Mouse (Mus musculus) hindbrain, embryonic 13.5 days (tissue): ENCODE results near the gene Phf23. TPM values are rescaled to one million over a fixed set of nuclear protein-coding genes. Genes with fewer than 3 reads are reported as not detected.
"Not testable (repeated sequence)": the region's sequence is repeated elsewhere in the genome, so short reads cannot be mapped to it uniquely, and the experiment has no call there.

Source experiments
- ATAC-seq: fragments of 200-750 bp; cut with Nextera tagmentation; 2 replicates; pipeline ENCODE4 v1.8.0; 2017; ENCODE audit warnings: moderate TSS enrichment; ENCODE audit not compliant: low FRiP score
- H3K27ac ChIP-seq: fragments of 300-500 bp; sonication (generic); 2 replicates; pipeline ENCODE4 v1.5.1; 2015; ENCODE audit warnings: inconsistent platforms, mild to moderate bottlenecking, moderate library complexity
- H3K27me3 ChIP-seq: fragments of 300-500 bp; sonication (generic); 2 replicates; pipeline ENCODE4 v1.6.1; 2015; ENCODE audit warnings: mild to moderate bottlenecking, inconsistent platforms
- H3K36me3 ChIP-seq: fragments of 300-500 bp; sonication (generic); 2 replicates; pipeline ENCODE4 v1.6.1; 2015; ENCODE audit warnings: mild to moderate bottlenecking, inconsistent platforms
- H3K4me1 ChIP-seq: fragments of 300-500 bp; sonication (generic); replicated peaks from 2 replicates; pipeline ENCODE4 v1.6.1; 2015; ENCODE audit warnings: inconsistent platforms
- H3K4me2 ChIP-seq: fragments of 300-500 bp; sonication (generic); 2 replicates; pipeline ENCODE4 v1.6.1; 2015; ENCODE audit warnings: inconsistent platforms, mild to moderate bottlenecking, moderate library complexity
- H3K4me3 ChIP-seq: fragments of 300-500 bp; sonication (generic); 2 replicates; pipeline ENCODE4 v1.5.1; 2015; ENCODE audit warnings: mild to moderate bottlenecking, inconsistent platforms
- H3K9ac ChIP-seq: fragments of 300-500 bp; sonication (generic); 2 replicates; pipeline ENCODE4 v1.6.1; 2015; ENCODE audit warnings: mild to moderate bottlenecking, inconsistent platforms
- H3K9me3 ChIP-seq: fragments of 300-500 bp; sonication (generic); 2 replicates; pipeline ENCODE4 v1.6.1; 2016; ENCODE audit warnings: inconsistent platforms
- WGBS: fragments of 180-500 bp; shearing (Covaris S2); methylation state at CpG from one replicate; pipeline ENCODE4 v1.1.7; 2015; 5-methylcytosine and 5-hydroxymethylcytosine counted together
- polyA plus RNA-seq: library from polyadenylated mRNA; unstranded; fragments of >200 nt; fragmentation: Nextera tagmentation; extraction: Ambion mirVana; gene quantifications from 2 replicates; pipeline ENCODE4 v1.2.1, GENCODE M21; 2015

Phf23 gene
- polyA plus RNA-seq, 1 experiment from 2014 or later, result 74.8 TPM

DNA sequence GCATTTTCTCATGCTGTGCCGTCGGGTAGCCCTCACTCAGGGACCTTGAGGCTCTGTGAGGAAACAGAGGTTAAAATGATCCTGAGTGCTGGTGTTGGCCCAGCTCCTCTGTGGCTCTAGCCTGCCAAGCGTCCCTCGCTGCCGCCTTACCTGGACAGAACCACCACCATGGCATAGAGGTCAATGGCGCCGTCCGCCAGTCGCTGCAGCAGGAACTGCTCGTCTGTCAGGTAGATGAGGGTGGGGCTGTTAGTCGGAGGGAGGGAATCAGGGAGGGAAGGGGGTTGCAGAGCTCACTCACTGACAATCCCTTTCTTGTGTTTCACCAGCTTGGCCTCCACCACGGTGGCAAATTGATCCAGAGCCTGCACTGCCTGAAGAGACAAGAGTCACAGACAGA lies 15.0 kb downstream of the Phf23 start:
- Histone ChIP-seq H3K27ac (no peak overlapping the region), H3K4me1 (peaks cover 20% of the 10 kb centered on the region), H3K9me3 (no peaks in the 10 kb centered on the region), H3K4me3 (no peak overlapping the region), H3K27me3 (no peaks in the 10 kb centered on the region), H3K9ac (no peak overlapping the region), H3K4me2 (no peak overlapping the region), H3K36me3 (peaks cover 83% of the 10 kb centered on the region)
- no peak for ATAC-seq
- 94% methylated on average over 12 of the region's 12 CpGs for WGBS

DNA sequence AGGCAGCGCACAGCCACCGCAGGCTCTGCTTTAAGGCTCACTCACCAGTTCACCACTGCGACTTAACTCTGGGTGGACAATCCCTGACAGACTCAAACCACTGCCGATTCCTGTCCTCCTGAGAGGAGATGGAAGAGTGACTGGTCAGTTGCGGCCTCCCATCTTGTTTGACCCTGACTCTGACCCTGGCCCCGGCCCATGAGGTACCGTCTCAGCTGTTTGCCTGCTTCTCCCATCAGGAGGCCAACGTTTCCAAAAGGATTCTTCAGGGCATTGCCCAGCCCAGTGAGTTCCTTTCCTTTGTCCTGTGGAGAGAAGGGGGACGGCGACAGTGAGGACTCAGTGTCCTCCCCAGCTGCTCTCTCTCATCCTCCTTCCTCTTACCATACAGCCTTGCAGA lies 15.4 kb downstream of the Phf23 start:
- Histone ChIP-seq H3K27me3 (no peaks in the 10 kb centered on the region), H3K9ac (no peak overlapping the region), H3K36me3 (peaks cover 79% of the 10 kb centered on the region), H3K4me2 (no peak overlapping the region), H3K27ac (no peak overlapping the region), H3K4me1 (peaks cover 20% of the 10 kb centered on the region), H3K4me3 (no peak overlapping the region), H3K9me3 (no peaks in the 10 kb centered on the region)
- ATAC-seq, result no peak
- WGBS, result 79% methylated on average over 10 of the region's 10 CpGs

DNA sequence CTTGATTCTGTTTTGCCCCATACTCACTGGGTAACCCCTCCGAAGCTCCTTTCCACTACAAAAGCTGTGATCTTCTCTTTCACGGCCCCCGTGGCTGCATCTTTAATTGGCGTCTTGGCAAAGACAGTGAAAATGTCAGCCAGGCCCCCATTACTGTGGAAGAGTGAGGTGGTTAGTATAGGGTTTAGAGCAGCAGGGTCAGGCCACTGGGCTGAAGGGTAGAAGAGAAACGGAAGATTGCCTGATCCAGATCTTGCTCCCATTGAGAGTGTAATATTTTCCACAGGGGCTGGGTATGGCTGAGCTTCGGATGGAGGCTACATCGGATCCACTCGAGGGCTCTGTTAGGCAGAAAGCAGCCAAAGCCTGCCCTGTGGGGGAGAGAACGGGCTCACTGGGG lies 17.4 kb downstream of the Phf23 start:
- H3K36me3 ChIP-seq, result peaks cover 59% of the 10 kb centered on the region
- 83% methylated on average over 9 of the region's 9 CpGs for WGBS
- no peak for ATAC-seq

DNA sequence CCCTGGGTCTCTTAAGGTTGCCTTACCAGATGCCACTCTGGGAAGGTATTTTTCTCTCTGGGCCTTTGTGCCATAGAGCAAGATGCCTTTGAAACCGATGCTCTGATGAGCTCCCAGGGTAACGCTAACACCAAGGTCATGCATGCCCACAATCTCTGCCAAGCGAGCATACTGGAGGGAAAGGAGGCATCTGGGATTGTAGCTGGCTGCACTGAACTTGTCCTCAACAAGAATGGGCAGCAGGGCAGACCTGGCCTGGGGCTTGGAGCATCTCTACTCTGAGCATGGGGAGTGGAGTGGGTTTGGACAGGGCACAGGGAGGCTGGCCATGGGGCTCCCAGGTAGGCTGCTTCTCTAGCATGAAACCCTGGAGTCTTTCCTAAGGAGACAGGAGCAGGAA lies 17.8 kb downstream of the Phf23 start:
- Histone ChIP-seq H3K36me3 (peaks cover 55% of the 10 kb centered on the region), H3K4me3 (no peak overlapping the region), H3K27ac (no peak overlapping the region), H3K9ac (peak overlapping the region; percentile 14; the same call in 1 of the 2 replicates), H3K4me1 (peaks cover 35% of the 10 kb centered on the region), H3K27me3 (no peaks in the 10 kb centered on the region), H3K9me3 (no peaks in the 10 kb centered on the region), H3K4me2 (no peak overlapping the region)
- WGBS, result 90% methylated on average over 3 of the region's 3 CpGs
- ATAC-seq, result no peak

More for the DNA sequence above, 17.4 kb downstream of the Phf23 start:
- no peaks in the 10 kb centered on the region for H3K9me3 ChIP-seq
- no peak overlapping the region for H3K9ac ChIP-seq
- H3K27me3 ChIP-seq, result no peaks in the 10 kb centered on the region
- H3K4me1 ChIP-seq, result peaks cover 33% of the 10 kb centered on the region
- H3K4me3 ChIP-seq, result no peak overlapping the region
- H3K4me2 ChIP-seq, result no peak overlapping the region
- no peak overlapping the region for H3K27ac ChIP-seq

DNA sequence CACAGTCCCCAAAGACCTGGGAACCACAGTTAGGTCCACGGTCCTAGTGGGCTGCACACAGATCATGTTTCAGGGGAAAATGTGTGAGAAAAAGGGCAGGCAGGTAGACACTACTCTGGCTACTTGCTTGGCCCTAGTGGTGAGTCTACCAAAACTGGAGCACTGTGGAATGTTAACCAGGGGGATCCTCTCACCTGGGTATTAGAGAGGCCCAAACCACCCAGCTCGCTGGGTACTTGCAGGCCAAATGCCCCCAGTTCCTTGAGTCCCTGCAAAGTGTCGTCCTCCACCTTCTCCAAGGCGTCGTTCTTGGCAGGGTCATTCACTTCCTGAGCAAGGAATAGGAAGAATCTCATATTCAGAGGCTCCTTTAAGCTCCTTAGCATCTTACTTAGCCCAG lies 18.5 kb downstream of the Phf23 start:
- Histone ChIP-seq H3K9me3 (no peaks in the 10 kb centered on the region), H3K27ac (peak overlapping the region; percentile 82; the same call in 1 of the 2 replicates), H3K4me3 (peak overlapping the region; percentile 62; the same call in 1 of the 2 replicates), H3K4me2 (0 out of 2 replicates have a peak overlapping the region, but pooled peaks have one; percentile 90), H3K36me3 (peaks cover 48% of the 10 kb centered on the region), H3K9ac (peak overlapping the region; percentile 14; the same call in 1 of the 2 replicates), H3K27me3 (no peaks in the 10 kb centered on the region), H3K4me1 (peaks cover 40% of the 10 kb centered on the region)
- 62% methylated on average over 5 of the region's 5 CpGs for WGBS
- ATAC-seq, result no peak

DNA sequence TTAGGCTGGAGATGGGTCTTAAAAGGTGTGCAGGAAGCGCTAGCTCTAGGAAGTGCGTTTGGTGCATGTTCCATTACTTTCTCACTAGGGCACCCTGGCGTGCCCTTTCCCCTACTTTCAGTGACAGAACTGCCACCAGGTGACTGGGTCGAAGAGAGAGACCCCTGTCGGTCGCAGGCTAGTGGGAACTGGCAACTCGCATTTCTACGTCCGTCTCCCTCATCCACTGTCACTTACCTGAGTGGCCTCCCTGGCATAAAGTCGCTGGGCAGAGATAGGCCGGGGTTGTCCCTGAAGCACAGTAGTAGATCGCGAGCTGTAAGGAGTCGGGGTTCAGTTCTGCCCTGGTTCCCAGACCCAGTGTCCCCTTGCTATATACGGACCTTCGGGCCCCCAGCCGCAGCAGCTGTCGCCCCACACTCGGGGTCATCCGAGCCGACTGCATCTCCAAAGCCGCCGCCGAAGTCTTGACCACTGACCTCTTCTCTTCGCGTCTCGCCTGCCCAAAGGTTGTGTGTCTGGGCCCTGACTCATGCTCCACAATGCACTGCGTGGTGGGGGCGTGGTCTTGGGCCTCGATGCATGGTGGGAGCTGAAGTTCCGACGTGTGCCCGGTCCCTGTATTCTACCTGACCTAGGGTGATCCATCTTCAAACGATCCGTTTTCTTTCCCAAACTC lies 19.4 kb downstream of the Phf23 start, which contains the start of gene Acadvl:
Acadvl (minus strand) TSS at position 532 of the 679 bp plus-strand sequence.
- under 1% methylated on average over 35 of the region's 35 CpGs for WGBS
- Histone ChIP-seq H3K27ac (peak within 1 kb of the TSS; percentile 82), H3K27me3 (no peaks in the 10 kb centered on the region), H3K9me3 (no peaks in the 10 kb centered on the region), H3K4me3 (peak within 1 kb of the TSS; percentile 62), H3K4me2 (peak within 1 kb of the TSS; percentile 90), H3K36me3 (peaks cover 38% of the 10 kb centered on the region), H3K9ac (peak within 1 kb of the TSS; percentile 89), H3K4me1 (peaks cover 50% of the 10 kb centered on the region)
- peak; percentile 82 for ATAC-seq

DNA sequence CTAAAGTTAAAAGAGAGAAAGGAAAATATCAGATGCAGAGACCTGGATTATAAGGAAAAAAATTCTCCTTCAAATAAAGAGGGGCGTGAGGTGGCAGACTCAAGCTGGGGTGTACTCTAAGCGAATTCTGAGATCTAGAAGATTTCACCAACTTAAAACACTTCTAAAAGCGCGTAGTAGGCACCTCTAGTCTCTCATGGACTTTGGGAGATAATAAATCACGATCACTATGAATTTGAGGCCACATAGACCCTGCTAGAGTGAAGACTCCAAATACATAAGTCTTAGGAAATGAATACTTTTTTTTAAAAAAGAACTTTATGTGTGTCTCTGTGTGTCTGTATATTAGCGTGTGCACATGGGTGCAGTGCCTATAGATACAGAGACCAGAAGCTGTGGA lies 20.1 kb downstream of the Phf23 start:
- H3K4me3 ChIP-seq, result no peak overlapping the region
- H3K4me2 ChIP-seq, result peak overlapping the region; percentile 90
- peaks cover 56% of the 10 kb centered on the region for H3K4me1 ChIP-seq
- peaks cover 32% of the 10 kb centered on the region for H3K36me3 ChIP-seq
- no peaks in the 10 kb centered on the region for H3K9me3 ChIP-seq
- H3K9ac ChIP-seq, result no peak overlapping the region
- WGBS, result 68% methylated on average over 6 of the region's 6 CpGs
- H3K27ac ChIP-seq, result no peak overlapping the region
- H3K27me3 ChIP-seq, result no peaks in the 10 kb centered on the region
- ATAC-seq, result no peak

DNA sequence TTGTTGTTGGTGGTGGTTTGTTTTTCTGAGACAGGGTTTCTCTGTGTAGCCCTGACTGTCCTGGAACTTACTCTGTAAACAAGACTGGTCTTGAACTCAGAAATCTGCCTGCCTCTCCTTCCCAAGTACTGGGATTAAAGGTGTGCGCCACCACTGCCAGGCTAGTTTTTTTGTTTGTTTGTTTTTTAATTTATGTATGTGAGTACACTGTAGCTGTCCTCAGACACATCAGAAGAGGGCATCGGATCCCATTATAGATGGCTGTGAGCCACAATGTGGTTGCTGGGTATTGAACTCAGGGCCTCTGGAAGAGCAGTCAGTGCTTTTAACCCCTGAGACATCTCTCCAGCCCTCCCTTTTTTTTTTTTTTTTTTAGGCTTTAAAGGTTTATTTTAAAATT lies 20.6 kb downstream of the Phf23 start:
- not testable (repeated sequence) for H3K27ac ChIP-seq, H3K9me3 ChIP-seq, H3K27me3 ChIP-seq, H3K4me2 ChIP-seq, H3K9ac ChIP-seq, ATAC-seq, H3K4me3 ChIP-seq
- WGBS, result 78% methylated on average over 2 of the region's 2 CpGs
- Histone ChIP-seq H3K4me1 (peaks cover 59% of the 10 kb centered on the region), H3K36me3 (peaks cover 27% of the 10 kb centered on the region)

DNA sequence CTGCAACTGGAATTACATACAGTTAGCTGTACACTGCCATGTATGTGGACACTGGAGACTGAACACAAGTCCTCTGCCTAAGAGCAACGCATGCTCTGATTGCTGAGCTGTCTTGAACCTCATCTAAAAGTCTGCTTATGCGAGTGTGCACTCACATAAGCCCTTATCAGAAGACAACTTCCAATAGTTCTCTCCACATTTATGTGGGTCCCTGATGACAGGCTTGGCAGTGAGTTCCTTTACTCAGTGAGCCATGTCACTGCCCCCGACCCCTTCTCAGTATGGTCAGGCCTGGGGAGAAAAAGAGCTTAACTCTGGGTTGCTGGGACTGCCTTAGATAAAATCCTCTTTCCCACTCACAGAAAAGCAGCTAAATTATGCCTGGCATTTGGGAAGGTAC lies 21.1 kb downstream of the Phf23 start, which contains the start of gene Dlg4:
Dlg4 (plus strand) TSS at position 274 of the 400 bp plus-strand sequence.
- peak within 1 kb of the TSS; percentile 90 for H3K4me2 ChIP-seq
- no peak for ATAC-seq
- H3K36me3 ChIP-seq, result peaks cover 22% of the 10 kb centered on the region
- H3K4me1 ChIP-seq, result peaks cover 59% of the 10 kb centered on the region
- H3K9ac ChIP-seq, result peak within 1 kb of the TSS; percentile 97
- WGBS, result 84% methylated on average over 3 of the region's 3 CpGs
- peak within 1 kb of the TSS; percentile 77 for H3K4me3 ChIP-seq
- H3K27me3 ChIP-seq, result no peaks in the 10 kb centered on the region
- no peaks in the 10 kb centered on the region for H3K9me3 ChIP-seq
- peak within 1 kb of the TSS; percentile 96 for H3K27ac ChIP-seq

DNA sequence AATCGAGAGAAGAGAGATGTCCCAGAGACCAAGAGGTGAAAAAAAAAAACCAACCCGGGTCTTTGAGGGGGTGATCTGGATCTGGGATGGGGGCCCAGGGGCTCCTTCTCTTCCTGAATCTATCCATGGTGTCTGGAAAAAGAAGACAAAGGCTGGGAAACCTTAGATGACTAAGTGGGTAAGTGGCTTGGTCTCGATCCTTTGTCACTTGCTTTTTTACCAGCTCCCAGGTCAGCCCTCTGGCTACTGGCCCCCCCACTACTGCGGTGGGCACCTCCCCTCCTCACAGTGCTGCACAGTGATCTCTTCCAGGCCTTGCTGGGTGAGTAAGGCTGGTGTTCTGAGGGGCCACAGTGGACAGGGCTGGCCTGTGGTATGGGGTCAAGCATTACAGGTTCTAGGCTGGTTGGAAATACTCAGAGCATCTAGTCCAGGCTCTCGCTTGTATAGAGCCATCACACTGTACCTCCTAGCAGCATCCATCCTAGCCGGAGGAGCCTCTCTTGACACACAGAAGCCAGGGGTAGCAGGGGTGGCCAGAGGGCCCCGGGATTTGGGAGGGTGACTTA lies 21.7 kb downstream of the Phf23 start:
- Histone ChIP-seq H3K36me3 (peaks cover 16% of the 10 kb centered on the region), H3K27me3 (no peaks in the 10 kb centered on the region), H3K27ac (peak overlapping the region; percentile 96), H3K4me1 (peaks cover 65% of the 10 kb centered on the region), H3K4me3 (peak overlapping the region; percentile 77), H3K4me2 (peak overlapping the region; percentile 90), H3K9ac (peak overlapping the region; percentile 97), H3K9me3 (no peaks in the 10 kb centered on the region)
- 55% methylated on average over 7 of the region's 7 CpGs for WGBS
- ATAC-seq, result no peak

DNA sequence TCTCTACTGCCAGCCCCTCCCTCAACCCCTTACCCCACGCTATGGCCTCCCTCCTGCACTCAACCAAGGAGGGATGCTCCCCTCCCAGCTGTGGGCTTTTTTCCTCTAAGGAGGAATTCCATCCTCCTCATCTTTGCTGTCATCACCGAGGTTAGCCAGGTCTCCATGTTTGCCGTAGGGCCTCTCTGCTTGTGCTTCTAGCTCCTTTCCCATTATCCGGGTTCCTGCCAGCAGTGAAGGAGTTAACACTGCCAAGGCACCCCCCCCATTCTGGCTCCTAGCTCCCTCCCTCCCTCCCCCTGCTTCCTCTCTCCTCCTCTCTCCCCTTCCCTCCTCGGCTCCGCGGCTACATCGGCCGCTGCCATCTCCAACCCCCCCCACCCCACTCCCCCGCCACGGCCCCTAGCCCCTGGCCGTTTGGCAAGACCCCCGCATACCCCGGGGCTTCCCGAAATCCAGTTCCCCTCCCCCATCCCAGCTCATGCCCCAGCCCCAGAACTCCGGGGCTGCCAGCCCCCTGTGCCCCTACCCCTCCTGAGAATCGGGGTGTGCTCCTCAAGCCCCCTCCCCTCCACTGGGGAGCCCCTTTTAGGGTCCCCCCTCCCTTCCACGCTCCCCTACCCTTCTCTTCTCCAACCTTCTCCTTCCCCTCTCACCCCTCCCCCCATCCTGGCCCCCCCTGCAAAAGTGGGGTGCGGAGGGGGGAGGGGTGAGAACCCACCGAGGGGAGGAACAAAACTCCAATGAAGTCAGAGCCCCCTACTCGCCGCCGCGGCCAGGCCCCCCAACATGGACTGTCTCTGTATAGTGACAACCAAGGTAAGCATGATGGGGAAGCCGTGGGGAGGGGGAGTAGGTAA lies 22.8 kb downstream of the Phf23 start:
- Histone ChIP-seq H3K27ac (peak overlapping the region; percentile 96), H3K4me1 (peaks cover 74% of the 10 kb centered on the region), H3K36me3 (peaks cover 5% of the 10 kb centered on the region), H3K4me3 (peak overlapping the region; percentile 77), H3K27me3 (no peaks in the 10 kb centered on the region), H3K9ac (peak overlapping the region; percentile 97), H3K9me3 (no peaks in the 10 kb centered on the region), H3K4me2 (peak overlapping the region; percentile 90)
- WGBS, result under 1% methylated on average over 21 of the region's 25 CpGs
- ATAC-seq, result no peak

DNA sequence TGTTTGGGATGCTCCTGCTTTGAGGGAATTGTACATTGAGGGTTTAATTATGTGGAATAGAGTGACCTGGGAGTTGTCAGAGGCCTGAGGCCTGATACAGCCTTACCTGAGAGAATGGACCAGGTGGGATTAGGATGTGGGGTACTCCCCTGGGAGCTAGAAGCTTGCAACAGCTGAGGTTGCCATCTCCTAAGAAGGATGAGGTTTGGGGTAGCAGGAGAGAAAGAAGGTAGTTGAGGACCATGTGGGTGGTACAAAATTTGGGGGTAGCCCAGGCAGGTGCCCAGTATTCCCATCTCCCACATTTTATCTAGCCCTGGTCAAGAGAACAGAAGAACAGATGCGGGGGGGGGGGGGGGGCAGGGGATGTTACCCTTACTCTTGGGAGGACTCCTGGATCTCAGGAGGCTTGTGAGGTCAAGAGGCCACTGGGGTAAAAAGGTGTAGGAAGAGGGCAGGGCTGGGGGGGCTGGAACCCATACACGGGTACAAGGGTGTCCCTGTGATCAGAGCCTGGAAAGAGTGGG lies 24.0 kb downstream of the Phf23 start:
- Histone ChIP-seq H3K36me3 (no peaks in the 10 kb centered on the region), H3K4me3 (peak overlapping the region; percentile 77), H3K4me2 (peak overlapping the region; percentile 90), H3K27ac (peak overlapping the region; percentile 96), H3K9me3 (no peaks in the 10 kb centered on the region), H3K27me3 (no peaks in the 10 kb centered on the region), H3K9ac (peak overlapping the region; percentile 97), H3K4me1 (peaks cover 72% of the 10 kb centered on the region)
- no peak for ATAC-seq
- 15% methylated on average over 1 of the region's 2 CpGs for WGBS
